Mouse (Mus musculus): ENCODE data around the gene Sgsm1.

GRCm38 (mm10) chr5:113292832-113293231 lies 17.8 kb downstream of the Sgsm1 start:
- no peak for TF ChIP-seq CTCF (conservative IDR thresholded peaks at IDR 0.05; ENCODE audit: insufficient read depth, insufficient read length, low read depth, low read length)
- TF ChIP-seq POLR2A (IDR thresholded peaks at IDR 0.05; ENCODE audit: low read depth, low read length), result no peak
